Mouse (Mus musculus) myocyte (in vitro differentiated cells): Measurements from ENCODE around the gene Gmpr2. TPM values are rescaled to one million over a fixed set of nuclear protein-coding genes. Genes with fewer than 3 reads are reported as not detected.

Experiments used
- H3K27me3 ChIP-seq: one replicate; pipeline ENCODE4 v1.6.1; 2011; ENCODE audit not compliant: control insufficient read depth, insufficient read depth, insufficient read length
- H3K36me3 ChIP-seq: one replicate; pipeline ENCODE4 v1.6.1; 2011; ENCODE audit not compliant: control insufficient read depth, insufficient read depth
- H3K4me2 ChIP-seq: one replicate; pipeline ENCODE4 v1.6.1; 2011; ENCODE audit warnings: low read depth, control low read depth
- H3K4me3 ChIP-seq: one replicate; pipeline ENCODE4 v1.5.1; 2011; ENCODE audit warnings: mild to moderate bottlenecking, control low read depth, moderate library complexity
- H3K79me2 ChIP-seq: one replicate; pipeline ENCODE4 v1.6.1; 2011; ENCODE audit not compliant: control insufficient read depth, insufficient read depth
- H3ac ChIP-seq: one replicate; pipeline ENCODE4 v1.6.1; 2011; ENCODE audit not compliant: control insufficient read depth, insufficient read length
- CEBPB ChIP-seq: IDR thresholded peaks from 2 replicates; pipeline ENCODE4 v1.6.1; 2011; ENCODE audit warnings: mild to moderate bottlenecking, moderate library complexity; ENCODE audit not compliant: poor library complexity, insufficient read depth, severe bottlenecking
- E2F4 ChIP-seq: IDR thresholded peaks from one replicate; pipeline ENCODE4 v1.6.1; 2011; ENCODE audit warnings: mild to moderate bottlenecking, control low read depth, moderate library complexity; ENCODE audit not compliant: insufficient read depth
- MAX ChIP-seq: IDR thresholded peaks from one replicate; pipeline ENCODE4 v1.6.1; 2011; ENCODE audit warnings: low read depth, mild to moderate bottlenecking, control low read depth
- MYOD1 ChIP-seq, 3 experiments: IDR thresholded peaks; one replicate each; pipeline ENCODE4 v1.6.1; 2011; ENCODE audit warnings: control low read depth in 2 of 3, low read depth in 2 of 3, mild to moderate bottlenecking in 2 of 3, moderate library complexity in 1 of 3; ENCODE audit not compliant: insufficient read length in 2 of 3, control insufficient read depth in 1 of 3
- MYOG ChIP-seq, 3 experiments: IDR thresholded peaks; one replicate each; pipeline ENCODE4 v1.6.1; 2011; ENCODE audit warnings: control low read depth in 2 of 3, low read depth in 2 of 3, mild to moderate bottlenecking in 2 of 3; ENCODE audit not compliant: insufficient read length in 2 of 3, control insufficient read depth in 1 of 3, insufficient read depth in 1 of 3
- POLR2A ChIP-seq: IDR thresholded peaks from one replicate; pipeline ENCODE4 v1.6.1; 2011; ENCODE audit warnings: low read depth, mild to moderate bottlenecking, control low read depth, moderate library complexity; ENCODE audit not compliant: insufficient read length
- POLR2AphosphoS2 ChIP-seq: IDR thresholded peaks from one replicate; pipeline ENCODE4 v1.6.1; 2011; ENCODE audit warnings: low read depth, control low read depth; ENCODE audit not compliant: insufficient read length
- REST ChIP-seq: IDR thresholded peaks from one replicate; pipeline ENCODE4 v1.6.1; 2011; ENCODE audit warnings: mild to moderate bottlenecking, control low read depth, moderate library complexity; ENCODE audit not compliant: insufficient read depth, insufficient read length
- SRF ChIP-seq: IDR thresholded peaks from one replicate; pipeline ENCODE4 v1.6.1; 2011; ENCODE audit warnings: low read depth; ENCODE audit not compliant: control insufficient read depth, insufficient read length
- TCF12 ChIP-seq: IDR thresholded peaks from one replicate; pipeline ENCODE4 v1.6.1; 2011; ENCODE audit warnings: mild to moderate bottlenecking, control low read depth; ENCODE audit not compliant: poor library complexity, insufficient read depth, severe bottlenecking
- TCF3 ChIP-seq: IDR thresholded peaks from one replicate; pipeline ENCODE4 v1.6.1; 2011; ENCODE audit warnings: low read depth, control low read depth; ENCODE audit not compliant: insufficient read length
- USF1 ChIP-seq: IDR thresholded peaks from one replicate; pipeline ENCODE4 v1.6.1; 2011; ENCODE audit warnings: low read depth, mild to moderate bottlenecking, control low read depth, moderate library complexity
- polyA plus RNA-seq: library from polyadenylated mRNA; unstranded; fragments of >200 nt; fragmentation: generic; extraction: Trizol; gene quantifications from one replicate; pipeline ENCODE4 v1.2.1, GENCODE M21; 2012; ENCODE audit warnings: missing spikeins

The Gmpr2 gene
- polyA plus RNA-seq, 1 experiment, result 11.9 TPM

DNA sequence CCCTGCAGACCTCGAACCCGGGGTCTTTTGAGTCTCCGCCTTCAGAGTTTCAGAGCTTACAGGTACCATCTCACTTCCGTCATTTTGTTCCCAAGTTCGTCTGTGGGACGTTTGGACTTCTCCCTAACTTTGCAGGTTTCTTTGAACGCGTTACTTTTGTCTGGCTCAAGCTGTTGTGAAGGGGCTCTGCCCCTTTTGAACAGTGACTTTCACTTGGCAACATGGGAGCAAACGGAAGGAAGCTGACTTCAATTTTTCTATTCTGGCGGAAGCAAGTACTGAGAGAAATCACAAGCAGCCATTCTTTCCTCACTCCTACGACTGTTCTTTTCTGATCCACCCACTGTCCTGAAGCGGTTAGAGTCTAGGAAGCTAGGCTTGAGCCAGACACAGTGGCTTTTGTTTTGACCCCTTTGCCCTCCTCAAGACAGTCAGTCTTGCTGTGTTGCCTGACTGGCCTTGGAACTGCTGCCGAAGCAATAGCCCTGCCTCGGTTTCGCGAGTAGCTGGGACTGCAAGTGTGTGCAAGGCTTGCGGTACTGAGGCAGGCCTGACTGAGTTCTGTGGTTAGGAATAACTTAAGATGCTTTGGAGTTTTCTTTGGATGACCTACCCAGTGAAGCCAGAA, 27.4 kb upstream of the Gmpr2 start:
- Histone ChIP-seq H3K79me2 (peaks cover 50% of the 10 kb centered on the region), H3K4me2 (peak overlapping the region; percentile 79), H3ac (peak overlapping the region; percentile 73), H3K4me3 (peak overlapping the region; percentile 81), H3K27me3 (no peaks in the 10 kb centered on the region), H3K36me3 (peaks cover under 1% of the 10 kb centered on the region)
- TF ChIP-seq TCF3, result no peak
- TF ChIP-seq MYOD1 (IDR thresholded peaks at IDR 0.05; ENCODE audit: control insufficient read depth in 1 of 3, insufficient read length in 2 of 3, low read depth in 2 of 3), result no peak
- TF ChIP-seq E2F4, result no peak
- TF ChIP-seq REST, result no peak
- TF ChIP-seq USF1, result no peak
- TF ChIP-seq POLR2AphosphoS2, result no peak

DNA sequence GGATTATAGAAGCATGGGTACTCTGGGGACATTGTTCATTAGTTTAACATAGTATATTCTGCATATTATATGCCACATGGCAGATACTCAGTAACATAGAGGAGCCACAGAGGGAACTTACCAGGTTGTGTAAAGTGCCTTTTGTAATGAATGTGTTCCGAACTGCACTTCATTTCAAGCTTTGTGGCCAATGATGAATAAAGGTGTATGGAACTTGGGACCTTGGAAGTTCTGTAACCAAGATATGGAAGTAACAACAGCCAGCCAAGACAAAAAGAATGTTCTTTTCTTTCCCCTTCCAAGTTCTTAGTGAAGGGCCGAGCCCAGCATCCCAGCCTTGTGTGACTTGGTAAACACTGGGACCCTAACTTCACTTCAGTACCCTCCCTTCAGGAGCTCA, 21.9 kb upstream of the Gmpr2 start, which contains the start of gene Tssk4:
Gene Tssk4 (plus strand): TSS at position 301 of the 400 bp plus-strand sequence.
- H3ac ChIP-seq, result no peak within 1 kb of the TSS
- TF ChIP-seq POLR2AphosphoS2, result no peak
- no peak for TF ChIP-seq TCF12
- no peak for TF ChIP-seq TCF3
- TF ChIP-seq MYOD1 (IDR thresholded peaks at IDR 0.05; ENCODE audit: control insufficient read depth in 1 of 3, insufficient read length in 2 of 3, low read depth in 2 of 3), result no peak
- no peak for TF ChIP-seq USF1
- TF ChIP-seq REST, result no peak
- TF ChIP-seq SRF, result no peak
- TF ChIP-seq MAX, result no peak
- no peak for TF ChIP-seq E2F4
- TF ChIP-seq CEBPB, result no peak
- no peak for TF ChIP-seq POLR2A
- no peak for TF ChIP-seq MYOG (IDR thresholded peaks at IDR 0.05; ENCODE audit: control insufficient read depth in 1 of 3, insufficient read depth in 1 of 3, insufficient read length in 2 of 3, low read depth in 2 of 3)
- no peaks in the 10 kb centered on the region for H3K27me3 ChIP-seq
- H3K4me3 ChIP-seq, result no peak within 1 kb of the TSS
- H3K79me2 ChIP-seq, result peaks cover 10% of the 10 kb centered on the region
- H3K4me2 ChIP-seq, result no peak within 1 kb of the TSS
- no peaks in the 10 kb centered on the region for H3K36me3 ChIP-seq

DNA sequence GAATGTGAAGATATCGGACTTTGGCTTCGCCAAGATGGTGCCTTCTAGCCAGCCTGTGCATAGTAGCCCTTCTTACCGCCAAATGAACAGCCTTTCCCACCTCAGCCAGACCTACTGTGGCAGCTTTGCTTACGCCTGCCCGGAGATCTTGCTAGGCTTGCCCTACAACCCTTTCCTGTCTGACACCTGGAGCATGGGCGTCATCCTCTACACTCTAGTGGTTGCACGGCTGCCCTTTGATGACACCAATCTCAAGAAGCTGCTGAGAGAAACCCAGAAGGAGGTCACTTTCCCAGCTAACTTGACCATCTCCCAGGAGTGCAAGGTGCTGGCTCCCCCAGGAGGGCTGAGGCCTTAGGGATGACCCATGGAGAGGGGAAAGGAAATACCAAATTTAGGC, 20.2 kb upstream of the Gmpr2 start:
- Histone ChIP-seq H3K36me3 (no peaks in the 10 kb centered on the region), H3K27me3 (no peaks in the 10 kb centered on the region), H3K79me2 (no peaks in the 10 kb centered on the region), H3ac (no peak overlapping the region), H3K4me3 (no peak overlapping the region), H3K4me2 (no peak overlapping the region)
- no peak for TF ChIP-seq MYOG (IDR thresholded peaks at IDR 0.05; ENCODE audit: control insufficient read depth in 1 of 3, insufficient read depth in 1 of 3, insufficient read length in 2 of 3, low read depth in 2 of 3)
- TF ChIP-seq CEBPB, result no peak
- TF ChIP-seq USF1, result no peak
- no peak for TF ChIP-seq POLR2AphosphoS2
- no peak for TF ChIP-seq MAX
- TF ChIP-seq MYOD1 (IDR thresholded peaks at IDR 0.05; ENCODE audit: control insufficient read depth in 1 of 3, insufficient read length in 2 of 3, low read depth in 2 of 3), result no peak
- TF ChIP-seq SRF, result no peak
- no peak for TF ChIP-seq TCF12

DNA sequence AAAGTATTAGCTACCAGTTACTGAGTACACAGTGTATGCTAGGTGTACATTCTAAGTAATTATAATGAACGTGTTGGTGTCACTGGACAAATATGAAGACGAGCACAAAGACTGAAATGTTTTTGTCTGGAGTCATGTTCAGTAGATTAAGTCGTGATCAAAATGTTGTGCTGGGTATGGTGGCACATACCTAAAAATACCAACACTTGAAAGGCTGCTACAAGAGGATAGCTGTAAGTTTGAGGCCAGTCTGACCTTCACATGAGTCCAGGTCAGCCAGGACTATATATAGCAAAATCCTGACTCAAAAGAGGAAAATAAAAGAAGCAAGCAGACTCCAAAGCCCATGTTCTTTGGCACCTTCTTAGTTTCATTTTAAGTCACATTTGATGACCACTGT, 14.8 kb upstream of the Gmpr2 start:
- no peak for TF ChIP-seq E2F4
- no peak for TF ChIP-seq MYOG (IDR thresholded peaks at IDR 0.05; ENCODE audit: control insufficient read depth in 1 of 3, insufficient read depth in 1 of 3, insufficient read length in 2 of 3, low read depth in 2 of 3)
- no peak for TF ChIP-seq USF1
- TF ChIP-seq TCF12, result no peak
- no peak for TF ChIP-seq POLR2AphosphoS2
- TF ChIP-seq SRF, result no peak
- no peak for TF ChIP-seq MAX
- no peak for TF ChIP-seq CEBPB
- TF ChIP-seq REST, result no peak
- no peak for TF ChIP-seq POLR2A
- no peak for TF ChIP-seq MYOD1 (IDR thresholded peaks at IDR 0.05; ENCODE audit: control insufficient read depth in 1 of 3, insufficient read length in 2 of 3, low read depth in 2 of 3)
- TF ChIP-seq TCF3, result no peak

DNA sequence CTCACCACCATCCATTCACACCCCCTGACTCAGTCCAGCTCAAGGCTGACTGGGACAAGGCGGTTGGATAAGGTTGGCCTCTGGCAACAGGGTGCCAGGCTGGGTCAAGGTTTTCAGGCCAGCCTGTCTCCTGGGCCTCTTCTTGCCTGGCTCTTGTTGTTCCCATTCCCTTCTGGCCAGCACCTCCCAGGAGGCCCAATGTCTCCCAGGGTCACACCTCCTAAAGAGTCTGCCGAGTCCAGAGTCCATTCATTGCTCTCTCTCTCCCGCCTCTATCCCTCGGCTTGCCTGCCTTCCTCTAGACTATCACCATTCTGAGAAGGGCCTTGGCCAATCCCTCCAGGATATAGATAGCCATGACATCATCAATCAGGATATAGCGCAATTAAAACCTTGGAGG, 13.7 kb upstream of the Gmpr2 start:
- H3K4me3 ChIP-seq, result no peak overlapping the region
- no peak overlapping the region for H3K4me2 ChIP-seq
- TF ChIP-seq SRF (no peak), USF1 (no peak), POLR2A (no peak), REST (no peak), POLR2AphosphoS2 (no peak), MAX (no peak), CEBPB (no peak), MYOD1 (IDR thresholded peaks at IDR 0.05; ENCODE audit: control insufficient read depth in 1 of 3, insufficient read length in 2 of 3, low read depth in 2 of 3) (no peak), TCF12 (no peak), TCF3 (no peak), E2F4 (no peak), MYOG (IDR thresholded peaks at IDR 0.05; ENCODE audit: control insufficient read depth in 1 of 3, insufficient read depth in 1 of 3, insufficient read length in 2 of 3, low read depth in 2 of 3) (no peak)

More for the DNA sequence above, 14.8 kb upstream of the Gmpr2 start:
- Histone ChIP-seq H3K4me2 (no peak overlapping the region), H3K79me2 (no peaks in the 10 kb centered on the region), H3K36me3 (no peaks in the 10 kb centered on the region), H3K27me3 (no peaks in the 10 kb centered on the region), H3ac (no peak overlapping the region), H3K4me3 (no peak overlapping the region)

More for the DNA sequence above, 13.7 kb upstream of the Gmpr2 start:
- no peaks in the 10 kb centered on the region for H3K79me2 ChIP-seq
- no peak overlapping the region for H3ac ChIP-seq
- peaks cover 4% of the 10 kb centered on the region for H3K36me3 ChIP-seq
- H3K27me3 ChIP-seq, result no peaks in the 10 kb centered on the region
